Mouse (Mus musculus) colon, adult 2 months (tissue): Measurements from ENCODE around the gene Dennd2c. TPM values are rescaled to one million over a fixed set of nuclear protein-coding genes. Genes with fewer than 3 reads are reported as not detected.

Experiments used
- polyA plus RNA-seq: library from polyadenylated mRNA; depleted of rRNA; stranded (reverse); fragments of >200 nt; gene quantifications from 2 replicates; pipeline ENCODE4 v1.2.3, GENCODE M21; 2012; rRNA removed

Dennd2c gene
- 0.36 and 0.55 TPM in 2 replicates for polyA plus RNA-seq

GRCm38 (mm10) chr3:103102454-103103390 is at the start of gene Dennd2c:
Gene Dennd2c (plus strand): TSS chr3:103102604.

DNA sequence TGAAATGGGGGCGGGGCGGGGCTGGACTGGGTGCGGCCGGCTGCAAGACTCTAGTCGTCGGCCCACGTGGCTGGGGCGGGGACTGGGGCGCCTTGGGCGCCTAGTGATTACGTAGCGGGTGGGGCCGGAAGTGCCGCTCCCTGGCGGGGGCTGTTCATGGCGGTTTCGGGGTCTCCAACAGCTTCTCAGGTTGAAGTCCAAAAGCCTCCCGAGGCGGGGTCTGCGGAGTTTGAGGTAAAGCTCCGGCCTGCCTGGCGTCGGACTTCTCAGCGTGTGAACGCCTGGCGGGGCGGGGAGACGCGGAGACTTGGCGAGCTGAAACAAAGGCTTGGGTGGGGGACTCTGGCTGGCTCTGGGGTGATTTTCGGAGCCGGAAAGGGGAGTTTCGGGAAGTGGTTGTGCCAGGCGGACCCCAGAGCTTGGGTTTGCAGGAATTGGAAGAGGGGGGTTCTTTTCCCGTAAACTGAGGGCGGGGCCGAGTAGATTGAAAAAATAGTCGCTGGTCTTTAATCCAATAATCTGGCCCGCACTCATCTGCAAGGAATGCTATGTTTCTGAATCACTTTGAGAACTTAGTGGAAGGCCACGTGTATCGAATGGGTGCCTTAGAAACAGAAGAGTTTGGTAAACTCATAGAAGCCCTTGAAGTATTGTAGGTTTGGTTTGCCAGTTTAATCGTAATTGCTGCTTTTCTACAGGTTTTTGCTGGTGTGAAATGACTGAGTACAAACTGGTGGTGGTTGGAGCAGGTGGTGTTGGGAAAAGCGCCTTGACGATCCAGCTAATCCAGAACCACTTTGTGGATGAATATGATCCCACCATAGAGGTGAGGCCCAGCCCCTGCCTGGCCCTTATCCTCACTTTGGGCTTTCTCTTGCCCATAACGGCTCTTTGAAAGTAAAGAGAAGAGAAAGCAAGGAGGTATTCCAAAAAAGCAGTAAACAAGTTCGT is 43.9 kb upstream of the Dennd2c start, which contains the start of gene Nras:
Nras (plus strand) TSS at position 79 of the 951 bp plus-strand sequence.

DNA sequence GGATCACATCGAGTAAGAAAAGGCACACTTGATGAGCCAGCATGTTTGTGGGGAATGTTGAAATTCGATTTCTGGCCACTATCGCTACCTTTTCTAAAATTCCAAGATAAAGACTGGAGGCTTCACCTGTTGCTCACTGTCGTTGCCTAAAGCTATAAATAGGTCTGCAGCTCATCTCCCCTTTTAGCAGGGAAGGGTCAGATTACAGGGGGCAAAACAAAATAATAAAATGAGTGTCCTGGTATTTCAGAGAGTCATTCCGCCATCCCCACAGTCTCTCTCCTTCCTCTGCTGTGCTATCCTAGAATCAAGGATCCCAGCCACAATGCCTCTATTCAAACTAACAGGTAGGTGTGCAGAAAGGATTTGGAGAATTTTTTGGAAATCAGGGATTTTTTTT is 28.6 kb upstream of the Dennd2c start, which contains the start of gene Ampd1:
Ampd1 (plus strand) TSS at position 244 of the 400 bp plus-strand sequence.

GRCm38 (mm10) chr3:103171505-103172267 is 69.3 kb downstream of the Dennd2c start, which contains the start of gene Bcas2:
Gene Bcas2 (plus strand): TSS chr3:103171655.

Other genes starting within 250 kb of the Dennd2c start
- gene Sycp1, start 166.5 kb upstream of the Dennd2c start, polyA plus RNA-seq, result not detected in 2 replicates
- gene Nr1h5, start 138.5 kb upstream of the Dennd2c start, polyA plus RNA-seq, result not detected in 2 replicates
- 18.2 and 23.7 TPM in 2 replicates for gene Sike1, start 106.9 kb upstream of the Dennd2c start, polyA plus RNA-seq
- 10.5 and 15.2 TPM in 2 replicates for gene Csde1, start 82.2 kb upstream of the Dennd2c start, polyA plus RNA-seq
- gene Nras, start 44.3 kb upstream of the Dennd2c start, polyA plus RNA-seq, result 6.5 and 9.1 TPM in 2 replicates
- 0.05 TPM in 1 of 2 replicates, not detected in the other for gene Ampd1, start 28.6 kb upstream of the Dennd2c start, polyA plus RNA-seq
- 19.2 and 22.4 TPM in 2 replicates for gene Bcas2, start 69.1 kb downstream of the Dennd2c start, polyA plus RNA-seq
- 5.6 and 5.8 TPM in 2 replicates for gene Trim33, start 176.7 kb downstream of the Dennd2c start, polyA plus RNA-seq